Mouse (Mus musculus): ENCODE measurements at regions not wholly inside any gene's neighbourhood (a gene's known extent, or its start where the extent isn't known, plus 50 kb on each side); places are given as distances from the start of the nearest gene placed in this dataset.

- Histone ChIP-seq H3K4me2 (ENCODE audit: low read depth) (no peak overlapping the region), H3K27ac (no peak overlapping the region), H3K4me3 (ENCODE audit: insufficient read depth in 1 of 2, low read depth in 2 of 2, low read length in 2 of 2) (no peak overlapping the region), H3K9ac (replicated peaks) (no peak overlapping the region), H3K27me3 (ENCODE audit: control insufficient read depth, insufficient read depth, low read length) (no peaks in the 10 kb centered on the region), H3K4me1 (replicated peaks; ENCODE audit: control insufficient read depth in 2 of 2, insufficient read depth in 2 of 2, low read length in 1 of 2) (no peaks in the 10 kb centered on the region), H3K9me3 (ENCODE audit: control insufficient read depth, low read length) (no peaks in the 10 kb centered on the region), H3K36me3 (replicated peaks; ENCODE audit: control insufficient read depth, insufficient read depth, low read depth) (no peaks in the 10 kb centered on the region)
- no peak for DNase-seq (ENCODE audit: low read depth in 3 of 3, low spot score in 3 of 3)
- ATAC-seq (ENCODE audit: insufficient read depth): no peak
- WGBS (ENCODE audit: insufficient replicate concordance): 63% methylated on average over 10 of the region's 10 CpGs
- TF ChIP-seq EP300 (IDR thresholded peaks at IDR 0.05; ENCODE audit: low read depth): no peak
- TF ChIP-seq CTCF (IDR thresholded peaks at IDR 0.05; ENCODE audit: low read depth): no peak
Measured at GRCm38 (mm10) chr13:42546851-42547250, 133.6 kb upstream of the Phactr1 start.

- TF ChIP-seq EP300 (IDR thresholded peaks at IDR 0.05; ENCODE audit: low read depth) (no peak), CTCF (IDR thresholded peaks at IDR 0.05; ENCODE audit: low read depth) (no peak)
- H3K27me3 ChIP-seq (ENCODE audit: control insufficient read depth, insufficient read depth, low read length): no peaks in the 10 kb centered on the region
- no peaks in the 10 kb centered on the region for H3K9me3 ChIP-seq (ENCODE audit: control insufficient read depth, low read length)
- H3K4me1 ChIP-seq (replicated peaks; ENCODE audit: control insufficient read depth in 2 of 2, insufficient read depth in 2 of 2, low read length in 1 of 2): no peaks in the 10 kb centered on the region
- H3K9ac ChIP-seq (replicated peaks): no peak overlapping the region
- no peaks in the 10 kb centered on the region for H3K36me3 ChIP-seq (replicated peaks; ENCODE audit: control insufficient read depth, insufficient read depth, low read depth)
- no peak for DNase-seq (ENCODE audit: low read depth in 3 of 3, low spot score in 3 of 3)
- no peak overlapping the region for H3K4me3 ChIP-seq (ENCODE audit: insufficient read depth in 1 of 2, low read depth in 2 of 2, low read length in 2 of 2)
- 45% methylated on average over 5 of the region's 5 CpGs for WGBS (ENCODE audit: insufficient replicate concordance)
- H3K27ac ChIP-seq: no peak overlapping the region
- H3K4me2 ChIP-seq (ENCODE audit: low read depth): no peak overlapping the region
- no peak for ATAC-seq (ENCODE audit: insufficient read depth)
Measured at GRCm38 (mm10) chr13:42549021-42549559, 131.3 kb upstream of the Phactr1 start.

GRCm38 (mm10) chr13:42554961-42555360, 125.5 kb upstream of the Phactr1 start:
- Histone ChIP-seq H3K36me3 (replicated peaks; ENCODE audit: control insufficient read depth, insufficient read depth, low read depth) (no peaks in the 10 kb centered on the region), H3K9me3 (ENCODE audit: control insufficient read depth, low read length) (no peaks in the 10 kb centered on the region), H3K4me2 (ENCODE audit: low read depth) (no peak overlapping the region), H3K4me1 (replicated peaks; ENCODE audit: control insufficient read depth in 2 of 2, insufficient read depth in 2 of 2, low read length in 1 of 2) (no peaks in the 10 kb centered on the region), H3K4me3 (ENCODE audit: insufficient read depth in 1 of 2, low read depth in 2 of 2, low read length in 2 of 2) (no peak overlapping the region), H3K27me3 (ENCODE audit: control insufficient read depth, insufficient read depth, low read length) (no peaks in the 10 kb centered on the region), H3K27ac (no peak overlapping the region), H3K9ac (replicated peaks) (no peak overlapping the region)
- TF ChIP-seq EP300 (IDR thresholded peaks at IDR 0.05; ENCODE audit: low read depth): no peak
- no peak for TF ChIP-seq CTCF (IDR thresholded peaks at IDR 0.05; ENCODE audit: low read depth)
- ATAC-seq (ENCODE audit: insufficient read depth) (no peak), DNase-seq (ENCODE audit: low read depth in 3 of 3, low spot score in 3 of 3) (no peak)
- WGBS (ENCODE audit: insufficient replicate concordance): 64% methylated on average over 4 of the region's 4 CpGs

- H3K4me2 ChIP-seq (ENCODE audit: low read depth): no peak overlapping the region
- no peaks in the 10 kb centered on the region for H3K4me1 ChIP-seq (replicated peaks; ENCODE audit: control insufficient read depth in 2 of 2, insufficient read depth in 2 of 2, low read length in 1 of 2)
- H3K4me3 ChIP-seq (ENCODE audit: insufficient read depth in 1 of 2, low read depth in 2 of 2, low read length in 2 of 2): no peak overlapping the region
- TF ChIP-seq CTCF (IDR thresholded peaks at IDR 0.05; ENCODE audit: low read depth) (no peak), EP300 (IDR thresholded peaks at IDR 0.05; ENCODE audit: low read depth) (no peak)
- H3K27ac ChIP-seq: no peak overlapping the region
- 65% methylated on average over 3 of the region's 3 CpGs for WGBS (ENCODE audit: insufficient replicate concordance)
- H3K36me3 ChIP-seq (replicated peaks; ENCODE audit: control insufficient read depth, insufficient read depth, low read depth): no peaks in the 10 kb centered on the region
- H3K9me3 ChIP-seq (ENCODE audit: control insufficient read depth, low read length): no peaks in the 10 kb centered on the region
- DNase-seq (ENCODE audit: low read depth in 3 of 3, low spot score in 3 of 3) (no peak), ATAC-seq (ENCODE audit: insufficient read depth) (no peak)
- no peaks in the 10 kb centered on the region for H3K27me3 ChIP-seq (ENCODE audit: control insufficient read depth, insufficient read depth, low read length)
- no peak overlapping the region for H3K9ac ChIP-seq (replicated peaks)
Measured at GRCm38 (mm10) chr13:42558526-42558925, 121.9 kb upstream of the Phactr1 start.

- DNase-seq (ENCODE audit: low read depth in 3 of 3, low spot score in 3 of 3): no peak
- no peak overlapping the region for H3K9ac ChIP-seq (replicated peaks)
- TF ChIP-seq CTCF (IDR thresholded peaks at IDR 0.05; ENCODE audit: low read depth) (no peak), EP300 (IDR thresholded peaks at IDR 0.05; ENCODE audit: low read depth) (no peak)
- H3K36me3 ChIP-seq (replicated peaks; ENCODE audit: control insufficient read depth, insufficient read depth, low read depth): no peaks in the 10 kb centered on the region
- H3K4me3 ChIP-seq (ENCODE audit: insufficient read depth in 1 of 2, low read depth in 2 of 2, low read length in 2 of 2): no peak overlapping the region
- no peak overlapping the region for H3K27ac ChIP-seq
- no peaks in the 10 kb centered on the region for H3K4me1 ChIP-seq (replicated peaks; ENCODE audit: control insufficient read depth in 2 of 2, insufficient read depth in 2 of 2, low read length in 1 of 2)
- H3K4me2 ChIP-seq (ENCODE audit: low read depth): no peak overlapping the region
- 56% methylated on average over 2 of the region's 2 CpGs for WGBS (ENCODE audit: insufficient replicate concordance)
- no peak for ATAC-seq (ENCODE audit: insufficient read depth)
- no peaks in the 10 kb centered on the region for H3K27me3 ChIP-seq (ENCODE audit: control insufficient read depth, insufficient read depth, low read length)
- no peaks in the 10 kb centered on the region for H3K9me3 ChIP-seq (ENCODE audit: control insufficient read depth, low read length)
Measured at GRCm38 (mm10) chr13:42561446-42561845, 119.0 kb upstream of the Phactr1 start.

All from liver, embryonic 14.5 days (tissue).